Mouse (Mus musculus): ENCODE results near the gene Plcg2. TPM values are rescaled to one million over a fixed set of nuclear protein-coding genes. Genes with fewer than 3 reads are reported as not detected.

Plcg2 gene
- polyA plus RNA-seq, 1 experiment from 2014 or later = 5.1 TPM

- H3K9ac ChIP-seq = peak overlapping the region; percentile 26; the same call in 1 of the 2 replicates
- ATAC-seq (replicated peaks; ENCODE audit: low FRiP score) = peak; percentile 92
- H3K4me2 ChIP-seq = peak overlapping the region; percentile 61
- H3K4me1 ChIP-seq = peaks cover 21% of the 10 kb centered on the region
- H3K9me3 ChIP-seq (replicated peaks) = no peaks in the 10 kb centered on the region
- H3K27ac ChIP-seq = peak overlapping the region; percentile 90
- H3K4me3 ChIP-seq (replicated peaks) = peak overlapping the region; percentile 37
- H3K27me3 ChIP-seq = no peaks in the 10 kb centered on the region
- WGBS = 0% methylated on average over 9 of the region's 14 CpGs
- no peaks in the 10 kb centered on the region for H3K36me3 ChIP-seq
Measured at GRCm38 (mm10) chr8:117470342-117470781, 27.7 kb upstream of the Plcg2 start.

GRCm38 (mm10) chr8:117471174-117471573 lies 26.9 kb upstream of the Plcg2 start:
- Histone ChIP-seq H3K9ac (no peak overlapping the region), H3K36me3 (no peaks in the 10 kb centered on the region), H3K9me3 (replicated peaks) (no peaks in the 10 kb centered on the region), H3K4me2 (peak overlapping the region; percentile 61; the same call in 1 of the 2 replicates), H3K4me3 (replicated peaks) (no peak overlapping the region), H3K27me3 (no peaks in the 10 kb centered on the region), H3K27ac (peak overlapping the region; percentile 90), H3K4me1 (peaks cover 21% of the 10 kb centered on the region)
- ATAC-seq (replicated peaks; ENCODE audit: low FRiP score) = no peak; the same call in 1 of the 2 replicates
- WGBS = 28% methylated on average over 3 of the region's 3 CpGs

GRCm38 (mm10) chr8:117471655-117472054 lies 26.4 kb upstream of the Plcg2 start:
- no peak overlapping the region for H3K27ac ChIP-seq
- no peak overlapping the region for H3K9ac ChIP-seq
- WGBS = 72% methylated on average over 9 of the region's 9 CpGs
- H3K36me3 ChIP-seq = no peaks in the 10 kb centered on the region
- no peak for ATAC-seq (replicated peaks; ENCODE audit: low FRiP score)
- H3K9me3 ChIP-seq (replicated peaks) = no peaks in the 10 kb centered on the region
- no peak overlapping the region for H3K4me3 ChIP-seq (replicated peaks)
- H3K4me2 ChIP-seq = no peak overlapping the region
- H3K27me3 ChIP-seq = no peaks in the 10 kb centered on the region
- H3K4me1 ChIP-seq = peaks cover 21% of the 10 kb centered on the region

GRCm38 (mm10) chr8:117472332-117472731 lies 25.8 kb upstream of the Plcg2 start:
- WGBS = 80% methylated on average over 4 of the region's 4 CpGs
- no peak overlapping the region for H3K4me2 ChIP-seq
- H3K27ac ChIP-seq = no peak overlapping the region
- ATAC-seq (replicated peaks; ENCODE audit: low FRiP score) = no peak
- H3K36me3 ChIP-seq = no peaks in the 10 kb centered on the region
- peaks cover 21% of the 10 kb centered on the region for H3K4me1 ChIP-seq
- no peaks in the 10 kb centered on the region for H3K27me3 ChIP-seq
- H3K4me3 ChIP-seq (replicated peaks) = no peak overlapping the region
- H3K9ac ChIP-seq = no peak overlapping the region
- H3K9me3 ChIP-seq (replicated peaks) = no peaks in the 10 kb centered on the region

GRCm38 (mm10) chr8:117474944-117475343 lies 23.1 kb upstream of the Plcg2 start:
- Histone ChIP-seq H3K4me3 (replicated peaks) (no peak overlapping the region), H3K4me1 (peaks cover 12% of the 10 kb centered on the region), H3K36me3 (no peaks in the 10 kb centered on the region), H3K9me3 (replicated peaks) (no peaks in the 10 kb centered on the region), H3K9ac (no peak overlapping the region), H3K27ac (no peak overlapping the region), H3K4me2 (no peak overlapping the region), H3K27me3 (no peaks in the 10 kb centered on the region)
- 3% methylated on average over 5 of the region's 5 CpGs for WGBS
- 0 out of 2 replicates have a peak, but pooled peaks have one; percentile 16 for ATAC-seq (replicated peaks; ENCODE audit: low FRiP score)

- 72% methylated on average over 7 of the region's 7 CpGs for WGBS
- H3K4me3 ChIP-seq (replicated peaks) = no peak overlapping the region
- H3K4me1 ChIP-seq = peaks cover 3% of the 10 kb centered on the region
- no peak overlapping the region for H3K4me2 ChIP-seq
- no peaks in the 10 kb centered on the region for H3K36me3 ChIP-seq
- ATAC-seq (replicated peaks; ENCODE audit: low FRiP score) = no peak
- no peak overlapping the region for H3K9ac ChIP-seq
- H3K27me3 ChIP-seq = no peaks in the 10 kb centered on the region
- no peaks in the 10 kb centered on the region for H3K9me3 ChIP-seq (replicated peaks)
- no peak overlapping the region for H3K27ac ChIP-seq
Measured at GRCm38 (mm10) chr8:117475819-117476218, 22.3 kb upstream of the Plcg2 start.

- H3K4me3 ChIP-seq (replicated peaks) = no peak overlapping the region
- H3K4me1 ChIP-seq = no peaks in the 10 kb centered on the region
- no peak overlapping the region for H3K27ac ChIP-seq
- no peak overlapping the region for H3K4me2 ChIP-seq
- no peak for ATAC-seq (replicated peaks; ENCODE audit: low FRiP score)
- no peak overlapping the region for H3K9ac ChIP-seq
- H3K9me3 ChIP-seq (replicated peaks) = no peaks in the 10 kb centered on the region
- H3K27me3 ChIP-seq = no peaks in the 10 kb centered on the region
- H3K36me3 ChIP-seq = no peaks in the 10 kb centered on the region
Measured at GRCm38 (mm10) chr8:117478082-117478481, 20.0 kb upstream of the Plcg2 start.

GRCm38 (mm10) chr8:117479996-117480395 lies 18.1 kb upstream of the Plcg2 start:
- no peak overlapping the region for H3K4me2 ChIP-seq
- H3K4me3 ChIP-seq (replicated peaks) = no peak overlapping the region
- WGBS = 93% methylated on average over 9 of the region's 9 CpGs
- H3K36me3 ChIP-seq = no peaks in the 10 kb centered on the region
- H3K27me3 ChIP-seq = no peaks in the 10 kb centered on the region
- no peak for ATAC-seq (replicated peaks; ENCODE audit: low FRiP score)
- H3K9me3 ChIP-seq (replicated peaks) = no peaks in the 10 kb centered on the region
- no peaks in the 10 kb centered on the region for H3K4me1 ChIP-seq
- no peak overlapping the region for H3K9ac ChIP-seq
- no peak overlapping the region for H3K27ac ChIP-seq

- 60% methylated on average over 5 of the region's 5 CpGs for WGBS
- no peak overlapping the region for H3K27ac ChIP-seq
- ATAC-seq (replicated peaks; ENCODE audit: low FRiP score) = no peak
Measured at GRCm38 (mm10) chr8:117480516-117480915, 17.6 kb upstream of the Plcg2 start.

GRCm38 (mm10) chr8:117481830-117482229 lies 16.3 kb upstream of the Plcg2 start:
- no peak overlapping the region for H3K9ac ChIP-seq
- ATAC-seq (replicated peaks; ENCODE audit: low FRiP score) = no peak
- 80% methylated on average over 5 of the region's 5 CpGs for whole genome bisulfite sequencing
- no peak overlapping the region for H3K4me2 ChIP-seq
- H3K27me3 ChIP-seq = no peaks in the 10 kb centered on the region
- no peaks in the 10 kb centered on the region for H3K9me3 ChIP-seq (replicated peaks)
- no peaks in the 10 kb centered on the region for H3K36me3 ChIP-seq
- H3K4me3 ChIP-seq (replicated peaks) = no peak overlapping the region
- no peak overlapping the region for H3K27ac ChIP-seq
- H3K4me1 ChIP-seq = no peaks in the 10 kb centered on the region

More at GRCm38 (mm10) chr8:117480516-117480915, 17.6 kb upstream of the Plcg2 start:
- Histone ChIP-seq H3K27me3 (no peaks in the 10 kb centered on the region), H3K9me3 (replicated peaks) (no peaks in the 10 kb centered on the region), H3K4me1 (no peaks in the 10 kb centered on the region), H3K9ac (no peak overlapping the region), H3K4me2 (no peak overlapping the region), H3K4me3 (replicated peaks) (no peak overlapping the region), H3K36me3 (no peaks in the 10 kb centered on the region)

GRCm38 (mm10) chr8:117484731-117485130 lies 13.4 kb upstream of the Plcg2 start:
- Histone ChIP-seq H3K4me1 (no peaks in the 10 kb centered on the region), H3K36me3 (no peaks in the 10 kb centered on the region), H3K9me3 (replicated peaks) (no peaks in the 10 kb centered on the region), H3K27me3 (no peaks in the 10 kb centered on the region), H3K9ac (no peak overlapping the region), H3K4me2 (no peak overlapping the region), H3K27ac (no peak overlapping the region), H3K4me3 (replicated peaks) (no peak overlapping the region)
- ATAC-seq (replicated peaks; ENCODE audit: low FRiP score) = no peak
- 85% methylated on average over 8 of the region's 8 CpGs for WGBS

- H3K4me3 ChIP-seq (replicated peaks) = no peak overlapping the region
- no peak overlapping the region for H3K27ac ChIP-seq
- 90% methylated on average over 1 of the region's 1 CpGs for WGBS
- no peaks in the 10 kb centered on the region for H3K36me3 ChIP-seq
- no peak overlapping the region for H3K9ac ChIP-seq
- ATAC-seq (replicated peaks; ENCODE audit: low FRiP score) = no peak
- H3K4me1 ChIP-seq = no peaks in the 10 kb centered on the region
- H3K9me3 ChIP-seq (replicated peaks) = no peaks in the 10 kb centered on the region
- H3K4me2 ChIP-seq = no peak overlapping the region
- no peaks in the 10 kb centered on the region for H3K27me3 ChIP-seq
Measured at GRCm38 (mm10) chr8:117485316-117485715, 12.8 kb upstream of the Plcg2 start.

Data from kidney, embryonic 15.5 days (tissue).